Mouse (Mus musculus) kidney, adult 9 months (tissue): ENCODE measurements at regions not wholly inside any gene's neighbourhood (a gene's known extent, or its start where the extent isn't known, plus 50 kb on each side); places are given as distances from the start of the nearest gene placed in this dataset.

Source experiments
- DNase-seq: peaks from one replicate; pipeline ENCODE4 v3.0.0; 2022

- DNase-seq, result peak; percentile 4
Measured at GRCm38 (mm10) chr4:64876924-64877323, 247.1 kb upstream of the Pappa start.

- DNase-seq, result no peak
Measured at GRCm38 (mm10) chr4:64897935-64898334, 226.0 kb upstream of the Pappa start.

- no peak for DNase-seq
Measured at GRCm38 (mm10) chr4:64901091-64901845, 222.7 kb upstream of the Pappa start.

GRCm38 (mm10) chr4:64923751-64924150 is 200.2 kb upstream of the Pappa start:
- peak; percentile 50 for DNase-seq

GRCm38 (mm10) chr4:64928553-64928952 is 195.4 kb upstream of the Pappa start:
- DNase-seq, result no peak

- DNase-seq, result no peak
Measured at GRCm38 (mm10) chr4:64945547-64945946, 178.4 kb upstream of the Pappa start.

- no peak for DNase-seq
Measured at GRCm38 (mm10) chr4:64952651-64953050, 171.3 kb upstream of the Pappa start.

GRCm38 (mm10) chr4:64958843-64959242 is 165.1 kb upstream of the Pappa start:
- DNase-seq, result no peak

GRCm38 (mm10) chr4:64961796-64962195 is 162.2 kb upstream of the Pappa start:
- no peak for DNase-seq
